Mouse (Mus musculus): ENCODE data around the gene Trim7. TPM values are rescaled to one million over a fixed set of nuclear protein-coding genes. Genes with fewer than 3 reads are reported as not detected.

The Trim7 gene
- 0.84 and 1.2 TPM in 2 replicates for polyA plus RNA-seq (2012)

DNA sequence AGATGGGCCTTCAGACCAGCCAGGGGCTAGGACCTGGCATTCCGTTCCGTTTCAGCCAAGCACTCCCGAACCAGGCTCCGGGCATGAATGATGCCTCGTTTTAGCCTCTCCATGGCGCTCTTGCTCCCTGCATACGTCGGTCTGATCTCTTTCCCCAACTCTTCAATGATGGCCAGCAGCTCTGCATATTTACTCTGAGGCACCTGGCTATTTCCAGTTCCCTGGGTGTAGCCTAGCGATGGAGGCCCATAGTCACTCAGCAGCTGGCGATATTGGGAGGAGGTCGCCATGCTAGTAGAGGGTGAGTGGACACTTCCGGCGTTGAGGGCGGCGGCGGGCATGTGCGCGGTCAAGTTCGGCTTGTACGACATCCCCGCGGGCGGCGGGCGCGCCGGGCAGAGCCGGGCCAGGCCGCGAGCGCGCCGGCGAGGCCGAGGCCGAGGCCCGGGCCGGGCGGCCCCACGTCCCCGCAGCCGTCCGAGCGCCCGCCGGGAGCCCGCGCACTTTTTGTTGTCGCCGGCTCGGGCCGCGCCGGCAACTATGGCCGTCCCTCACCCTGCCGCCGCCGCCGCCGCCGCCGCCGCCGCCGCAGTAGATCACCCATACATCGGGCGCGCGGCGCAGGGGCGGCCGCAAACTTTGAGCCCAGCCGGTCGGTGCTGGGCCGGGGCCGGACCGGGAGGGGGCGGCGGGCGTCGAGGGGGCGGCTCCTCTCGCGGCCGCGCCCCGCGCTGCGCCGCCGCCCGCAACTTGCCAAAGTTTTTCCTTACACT, at the start of gene Trim7, which contains the start of gene Gm12184:
Trim7 (plus strand) TSS at position 162 of the 773 bp plus-strand sequence.
Gm12184 (minus strand) TSS at position 677 of the 773 bp plus-strand sequence.

DNA sequence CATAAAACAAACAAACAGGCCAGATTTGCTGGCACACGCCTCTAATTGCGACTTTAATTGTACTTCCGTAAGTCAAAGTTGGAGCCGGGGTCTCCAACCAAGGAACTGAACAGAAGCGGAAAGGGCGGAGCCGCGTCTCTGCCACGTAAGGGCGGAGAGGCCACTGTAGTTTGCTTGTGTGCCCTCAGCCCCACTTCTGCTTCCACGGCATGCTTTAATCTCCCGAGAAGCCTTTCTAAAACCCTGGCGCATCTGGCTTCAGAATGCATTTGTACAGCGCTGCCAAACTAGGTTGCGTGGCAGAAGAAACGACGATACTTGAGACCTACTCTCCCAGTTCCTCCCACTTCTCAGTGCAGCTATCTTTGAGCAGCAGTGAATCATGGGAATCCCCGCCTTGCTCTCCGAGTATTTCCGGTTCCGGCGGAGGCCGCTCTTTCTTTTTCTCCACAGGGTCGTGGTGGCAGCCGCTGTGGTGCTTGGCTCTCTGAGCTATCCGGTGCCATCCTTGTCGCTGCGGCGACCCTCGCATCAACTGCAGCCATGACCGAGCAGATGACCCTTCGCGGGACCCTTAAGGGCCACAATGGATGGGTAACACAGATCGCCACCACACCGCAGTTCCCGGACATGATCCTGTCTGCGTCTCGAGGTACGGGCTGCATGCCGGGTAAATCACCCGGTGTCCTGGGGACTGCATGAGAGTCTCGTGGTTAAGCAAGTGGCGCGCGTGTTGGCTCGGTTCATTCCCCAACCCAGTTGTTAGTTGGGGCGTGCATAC, 25.8 kb upstream of the Trim7 start, which contains the start of gene Rack1:
Rack1 (plus strand) TSS at position 412 of the 781 bp plus-strand sequence.

DNA sequence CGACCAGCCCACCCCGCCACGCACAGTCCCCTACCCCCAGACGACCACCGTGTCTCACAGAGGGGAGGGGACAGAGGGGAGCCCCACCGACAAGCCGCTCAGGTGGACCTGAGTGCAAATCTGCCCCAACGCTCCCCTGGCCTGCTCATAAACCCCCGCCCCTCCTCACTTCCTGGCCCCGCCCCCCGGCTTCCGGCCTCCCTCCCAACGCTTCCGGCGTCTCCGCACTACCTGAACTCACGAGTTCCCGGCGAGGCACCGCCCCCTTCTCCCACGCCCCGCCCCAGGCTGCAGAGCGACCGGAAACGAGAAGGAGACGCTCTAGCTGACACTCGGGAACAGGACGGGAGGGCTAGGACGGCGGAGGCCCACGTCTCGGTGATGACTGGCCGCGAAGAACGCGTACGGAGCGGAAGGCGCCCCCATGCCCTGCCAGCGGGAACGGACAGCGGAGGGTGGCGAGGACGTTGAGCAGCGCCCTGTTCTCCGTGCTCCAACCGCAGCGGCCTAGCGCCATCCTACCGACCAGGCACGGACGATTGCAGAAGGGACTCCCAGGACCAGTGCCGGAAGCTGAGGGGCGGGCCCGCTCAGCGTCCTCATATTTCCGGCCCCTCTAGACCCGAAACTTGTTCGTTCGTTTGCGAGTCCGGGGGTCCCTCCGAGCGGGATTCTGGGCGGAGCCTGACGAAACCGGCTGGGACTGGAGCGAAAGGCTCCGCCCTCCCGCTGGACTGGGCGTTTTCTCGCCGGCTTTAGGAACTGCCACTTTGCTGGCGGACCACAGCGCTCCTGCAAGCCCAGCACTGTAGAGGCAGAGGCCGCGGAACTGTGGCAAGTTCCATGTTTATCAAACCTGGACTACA, 8.9 kb upstream of the Trim7 start, which contains the start of gene Trim41:
Trim41 (minus strand) TSS at position 554 of the 866 bp plus-strand sequence.

DNA sequence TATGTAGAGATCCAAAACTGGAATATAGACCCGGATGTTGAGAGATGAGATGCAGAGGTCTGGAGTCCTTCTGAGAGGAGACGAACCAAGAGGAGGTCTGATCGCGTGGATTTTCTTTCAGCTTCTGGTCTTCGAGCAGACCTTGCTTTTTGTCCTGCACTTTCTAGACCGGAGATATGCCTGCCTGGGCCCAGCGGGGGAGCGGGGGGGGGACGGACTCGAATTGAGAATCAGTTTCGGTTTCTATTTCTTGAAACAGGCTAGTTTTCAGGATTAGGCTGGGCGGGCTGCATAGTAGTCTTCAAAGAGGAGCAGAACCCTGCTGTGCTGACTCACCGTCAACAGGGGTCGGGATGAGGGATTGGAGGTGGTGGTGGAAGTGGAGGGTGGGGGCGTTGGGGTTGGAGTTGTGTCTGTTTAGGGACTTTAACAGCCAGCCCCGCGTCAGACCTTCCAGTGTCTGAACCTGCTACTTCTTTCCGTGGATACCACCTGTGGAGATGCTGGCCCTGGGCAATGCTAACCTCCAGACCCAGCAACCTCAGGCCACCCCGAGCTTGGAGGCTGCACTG, 45.3 kb downstream of the Trim7 start, which contains the start of gene Irgm1:
Irgm1 (minus strand) TSS at position 483 of the 572 bp plus-strand sequence.

Other genes with a start within 250 kb of the Trim7 start
- gene Rack1, start 25.8 kb upstream of the Trim7 start, polyA plus RNA-seq (2012) = 4,368 and 4,920 TPM in 2 replicates
- gene Trim41, start 8.8 kb upstream of the Trim7 start, polyA plus RNA-seq (2012) = 54.6 and 79.4 TPM in 2 replicates
- 72.6 and 83.3 TPM in 2 replicates for gene Gm12184, start 515 bp downstream of the Trim7 start, polyA plus RNA-seq (2012)
- gene Irgm1, start 45.5 kb downstream of the Trim7 start, polyA plus RNA-seq (2012) = 3.3 and 5.2 TPM in 2 replicates
- 0.03 and 0.04 TPM in 2 replicates for gene Gm5431, start 76.1 kb downstream of the Trim7 start, polyA plus RNA-seq (2012)
- gene Psme2b, start 120.0 kb downstream of the Trim7 start, polyA plus RNA-seq (2012) = 2.8 and 3.4 TPM in 2 replicates
- gene Olfr56, start 152.7 kb downstream of the Trim7 start, polyA plus RNA-seq (2012) = 0.07 and 0.25 TPM in 2 replicates
- gene 9930111J21Rik1, start 153.3 kb downstream of the Trim7 start, polyA plus RNA-seq (2012) = 0.24 and 0.49 TPM in 2 replicates
- not detected in 2 replicates for gene Gm12185, start 166.1 kb downstream of the Trim7 start, polyA plus RNA-seq (2012)
- gene Tgtp1, start 168.0 kb downstream of the Trim7 start, polyA plus RNA-seq (2012) = 0.30 and 0.52 TPM in 2 replicates
- gene 9930111J21Rik2, start 225.1 kb downstream of the Trim7 start, polyA plus RNA-seq (2012) = 0.56 and 1.2 TPM in 2 replicates
- gene Tgtp2, start 238.1 kb downstream of the Trim7 start, polyA plus RNA-seq (2012) = 2.0 and 2.4 TPM in 2 replicates